Mouse (Mus musculus): ENCODE measurements around the gene Zfp605. TPM values are rescaled to one million over a fixed set of nuclear protein-coding genes. Genes with fewer than 3 reads are reported as not detected.
A peak's percentile ranks its signal among the peaks of the same experiment; 100 is the strongest.
"Not testable (repeated sequence)": the region's sequence is repeated elsewhere in the genome, so short reads cannot be mapped to it uniquely, and the experiment has no call there.

The Zfp605 gene
- 2.7 and 3.7 TPM in 2 replicates for polyA plus RNA-seq (2012; rRNA removed)

DNA sequence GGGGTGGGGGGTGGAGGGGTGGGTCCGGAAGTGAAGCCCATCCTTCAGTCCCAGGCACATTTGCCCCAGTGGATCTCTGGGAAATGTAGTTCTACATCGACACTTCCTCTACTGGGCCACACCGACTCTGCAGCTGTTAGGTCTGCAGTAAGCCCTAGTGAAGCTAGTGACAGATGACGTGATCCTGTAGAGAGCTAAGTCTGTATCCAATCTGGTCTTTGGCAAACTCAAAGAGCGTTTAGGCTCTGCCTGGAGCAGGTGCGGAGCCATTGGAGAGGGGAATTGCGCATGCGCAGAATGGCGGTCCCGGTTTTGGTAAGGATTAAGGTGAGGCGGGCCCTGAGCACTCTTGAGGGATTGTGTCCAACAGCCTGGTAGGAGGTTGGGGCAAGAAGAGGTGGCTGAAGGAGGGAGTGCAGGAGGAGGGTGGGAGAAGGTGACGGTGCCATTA is at the start of gene Zfp605:
Gene Zfp605 (plus strand): TSS at position 102 of the 451 bp plus-strand sequence.
- peak; percentile 85 for DNase-seq (ENCODE audit: low spot score)

DNA sequence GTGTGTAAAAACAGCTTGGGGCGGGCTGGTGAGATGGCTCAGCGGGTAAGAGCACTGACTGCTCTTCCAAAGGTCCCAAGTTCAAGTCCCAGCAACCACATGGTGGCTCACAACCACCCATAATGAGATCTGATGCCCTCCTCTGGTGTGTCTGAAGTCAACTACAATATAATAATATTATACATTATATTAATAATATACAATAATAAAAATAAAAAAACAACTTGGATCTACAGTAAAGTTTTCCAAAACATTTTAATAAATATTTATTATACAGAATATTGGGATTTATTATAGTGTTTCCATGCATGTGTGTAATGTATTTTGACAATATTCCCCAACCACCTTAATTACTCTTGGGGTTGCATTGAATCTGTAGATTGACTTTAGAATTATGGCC is 37.5 kb upstream of the Zfp605 start, which contains the start of gene Gm17655:
Gene Gm17655 (minus strand): TSS at position 101 of the 400 bp plus-strand sequence.
- not testable (repeated sequence) for DNase-seq (ENCODE audit: low spot score)

DNA sequence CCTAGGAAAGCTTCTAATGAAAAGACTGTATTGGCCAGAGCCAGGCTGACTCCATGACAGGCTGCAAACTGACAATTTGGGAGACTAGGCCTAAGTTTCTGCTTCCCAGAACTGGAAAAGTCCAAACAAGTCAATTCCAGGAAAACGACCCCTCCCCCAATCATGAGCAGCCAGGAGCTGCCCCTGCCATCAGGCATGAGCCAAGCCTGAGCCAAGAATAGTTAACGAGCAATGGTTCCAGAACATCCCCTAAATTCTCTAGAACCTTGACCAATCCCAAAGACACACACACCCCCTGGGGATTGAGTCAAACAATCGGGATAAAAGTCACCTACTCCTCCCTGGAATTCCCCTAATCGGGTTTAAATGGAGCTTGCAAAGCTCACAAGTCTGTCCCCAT is 26.9 kb upstream of the Zfp605 start:
- DNase-seq (ENCODE audit: low spot score): no peak

DNA sequence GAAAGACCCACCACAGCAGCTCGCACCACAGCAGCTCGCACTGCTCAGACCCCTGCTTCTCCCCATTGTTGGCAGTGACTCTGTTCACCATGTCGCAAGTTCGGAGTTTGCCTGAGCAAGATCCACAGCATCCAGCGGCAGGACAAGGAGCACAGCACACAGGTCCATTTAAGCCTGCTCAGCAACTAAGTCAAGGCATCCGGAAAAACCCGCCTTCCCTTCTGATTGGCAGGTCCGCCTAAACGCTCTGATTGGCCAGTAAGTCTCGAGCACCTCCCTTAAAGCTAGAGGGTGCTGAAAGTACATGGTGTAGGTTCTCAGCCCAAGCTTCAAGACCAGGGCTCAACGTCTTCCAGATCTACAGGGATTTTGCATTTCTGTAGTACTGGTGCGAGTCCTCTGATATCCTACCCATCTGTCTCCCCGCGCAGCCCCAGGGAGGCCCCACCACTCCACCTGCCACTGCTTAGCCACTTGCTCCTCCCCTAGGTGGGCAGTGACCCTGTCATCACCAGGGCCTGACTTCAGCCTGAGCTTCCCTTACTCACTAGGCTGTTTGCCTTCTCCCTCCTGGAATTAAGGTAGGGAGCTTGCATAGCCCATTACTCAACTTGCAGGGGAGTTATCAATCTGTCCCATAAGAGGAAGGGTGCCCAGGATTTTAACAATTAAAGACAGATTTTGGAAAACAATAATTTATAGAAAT is 23.6 kb upstream of the Zfp605 start:
- DNase-seq (ENCODE audit: low spot score): no peak

DNA sequence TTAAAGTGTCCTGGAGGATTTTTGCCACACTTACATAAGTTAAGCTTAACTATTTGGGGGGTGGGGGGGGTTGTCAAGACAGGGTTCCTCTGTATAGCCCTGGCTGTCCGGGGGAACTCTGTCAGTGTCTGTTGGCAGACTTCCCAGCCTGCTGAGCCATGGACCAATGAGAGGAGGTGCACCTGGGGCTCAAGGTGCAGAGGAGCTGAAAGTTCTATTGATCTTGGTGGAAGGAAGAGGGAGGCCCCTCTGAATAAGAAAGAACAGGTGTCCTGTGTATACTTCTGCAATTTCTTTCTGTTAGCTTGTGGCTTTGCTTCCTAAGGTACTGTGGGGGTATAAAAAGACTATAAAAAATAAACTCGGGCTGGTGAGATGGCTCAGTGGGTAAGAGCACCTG is 18.3 kb upstream of the Zfp605 start:
- DNase-seq (ENCODE audit: low spot score): no peak

DNA sequence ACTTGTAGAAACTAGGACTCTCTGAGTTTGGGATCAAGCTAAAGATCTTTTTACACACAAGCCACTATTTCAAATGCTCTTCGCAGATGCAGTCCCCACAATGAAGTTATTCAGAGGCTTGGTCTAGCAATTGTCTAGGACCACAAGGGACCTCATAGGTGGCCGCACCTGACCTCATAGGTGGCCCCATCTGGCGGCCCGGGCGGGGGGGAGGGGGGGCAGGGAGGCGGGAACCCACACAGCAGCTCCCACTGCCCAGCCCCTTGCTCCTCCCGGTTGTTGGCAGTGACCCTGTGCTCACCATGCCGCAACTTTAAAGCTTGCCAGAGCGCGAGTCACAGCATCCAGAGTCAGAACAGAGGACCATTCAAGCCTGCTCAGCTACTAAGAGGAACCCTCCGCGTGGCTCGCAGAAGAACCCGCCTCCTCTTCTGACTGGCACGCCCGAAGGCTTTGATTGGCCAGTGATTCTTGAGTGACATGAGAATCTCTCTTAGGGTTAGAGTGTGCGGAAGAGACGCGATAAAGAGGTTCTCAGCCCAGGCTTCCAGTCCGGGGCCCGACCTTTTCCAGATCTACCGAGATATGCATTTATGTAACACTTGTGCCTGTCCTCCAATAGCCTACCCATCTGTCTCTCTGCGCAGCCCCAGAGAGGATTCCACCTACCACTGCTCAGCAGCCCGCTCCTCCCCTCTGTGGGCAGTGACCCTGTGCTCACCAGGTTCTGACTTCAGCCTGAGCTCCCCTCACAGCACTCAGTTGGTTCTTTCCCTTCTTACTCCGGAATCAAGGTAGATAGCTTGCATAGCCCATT is 15.7 kb upstream of the Zfp605 start, which contains the start of gene Gm35315:
Gene Gm35315 (minus strand): TSS at position 391 of the 817 bp plus-strand sequence.
- peak; percentile 61 for DNase-seq (ENCODE audit: low spot score)

DNA sequence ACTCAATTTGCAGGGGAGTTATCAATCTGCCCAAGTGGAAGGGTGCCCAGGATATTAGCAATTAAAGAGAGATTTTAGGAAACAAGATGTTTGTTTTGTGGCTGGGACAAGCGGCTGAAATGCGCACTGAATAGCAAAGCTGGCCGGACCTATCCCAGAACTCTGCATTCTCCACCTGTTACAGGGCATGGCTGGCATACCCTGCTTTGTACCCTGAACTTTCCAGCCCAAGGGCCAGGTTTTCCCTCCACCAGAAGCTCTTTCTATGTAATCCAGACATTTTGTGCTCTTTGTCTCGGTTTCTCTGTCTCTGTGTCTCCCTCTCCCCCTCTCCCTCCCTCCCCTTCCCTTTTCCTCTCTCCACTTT is 15.1 kb upstream of the Zfp605 start:
- DNase-seq (ENCODE audit: low spot score): no peak

DNA sequence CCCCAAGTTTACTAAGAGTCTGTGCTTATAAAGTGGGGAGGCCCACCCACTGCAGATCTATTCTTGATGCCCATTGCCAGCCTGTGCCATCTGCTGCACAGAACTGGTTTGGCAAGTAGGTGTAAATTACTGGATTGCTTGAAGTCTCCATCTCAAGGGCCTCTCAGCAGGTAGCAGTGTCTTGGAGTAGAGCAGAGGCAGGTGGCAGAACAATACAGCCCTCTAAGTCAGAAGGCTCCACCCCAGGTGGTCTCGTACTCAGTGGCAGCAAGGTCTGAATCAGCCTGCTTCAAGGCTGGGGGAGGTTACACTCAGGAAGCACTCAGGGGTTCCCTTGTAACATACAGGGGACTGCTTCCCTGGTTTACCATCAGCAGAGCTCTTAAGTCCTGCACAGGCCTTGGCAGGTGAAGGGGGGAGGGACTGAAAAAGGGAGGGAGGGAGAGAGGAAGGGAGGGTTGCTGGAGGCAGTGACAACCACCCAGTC is 10.9 kb upstream of the Zfp605 start:
- no peak for DNase-seq (ENCODE audit: low spot score)

DNA sequence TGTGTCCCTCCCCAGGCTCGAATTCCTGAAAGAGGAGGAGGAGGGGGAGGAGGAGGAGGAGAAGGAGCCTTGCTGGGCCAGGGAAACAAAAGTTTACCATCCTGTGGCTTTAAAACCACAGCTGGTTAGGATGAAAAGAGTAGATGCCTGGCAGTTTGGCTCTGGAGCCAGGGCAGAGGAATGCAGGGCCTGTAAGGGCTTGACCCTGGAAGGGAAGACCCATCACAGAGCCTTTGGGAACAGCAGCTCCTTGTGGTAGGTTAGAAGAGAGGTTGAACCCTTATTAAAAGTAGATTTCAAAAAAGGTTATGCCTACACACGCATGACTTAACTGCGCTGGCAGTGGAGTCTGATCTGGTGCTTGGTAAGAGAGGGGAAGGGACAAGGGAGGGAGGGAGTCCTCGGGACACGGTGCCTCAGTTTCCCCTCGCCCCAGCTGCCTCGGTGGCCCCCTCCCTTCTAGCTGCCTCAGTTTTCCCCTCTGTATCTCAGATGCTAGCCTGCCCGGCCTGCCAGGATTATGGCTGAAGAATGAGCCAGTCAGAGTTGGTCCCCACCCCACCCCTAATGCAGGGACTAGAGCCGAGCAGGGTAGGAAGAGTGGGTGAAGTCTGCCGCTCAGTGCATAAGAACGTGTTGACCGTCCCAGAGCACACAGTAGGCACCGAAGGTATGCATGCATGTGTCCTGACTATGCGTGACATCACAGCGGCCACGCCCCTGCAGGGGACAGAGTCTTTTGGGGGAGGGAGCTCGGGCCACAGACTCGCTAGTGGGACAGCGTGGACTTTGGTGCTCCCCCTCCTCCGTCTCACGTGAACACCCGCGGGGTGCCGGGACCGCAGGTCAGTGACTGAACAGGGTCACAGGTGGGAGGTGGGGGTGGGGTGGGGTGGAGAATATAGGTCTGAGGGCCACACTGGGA is 10.0 kb upstream of the Zfp605 start, which contains the start of gene Plcxd1:
Gene Plcxd1 (plus strand): TSS at position 314 of the 925 bp plus-strand sequence.
- peak; percentile 21 for DNase-seq (ENCODE audit: low spot score)

DNA sequence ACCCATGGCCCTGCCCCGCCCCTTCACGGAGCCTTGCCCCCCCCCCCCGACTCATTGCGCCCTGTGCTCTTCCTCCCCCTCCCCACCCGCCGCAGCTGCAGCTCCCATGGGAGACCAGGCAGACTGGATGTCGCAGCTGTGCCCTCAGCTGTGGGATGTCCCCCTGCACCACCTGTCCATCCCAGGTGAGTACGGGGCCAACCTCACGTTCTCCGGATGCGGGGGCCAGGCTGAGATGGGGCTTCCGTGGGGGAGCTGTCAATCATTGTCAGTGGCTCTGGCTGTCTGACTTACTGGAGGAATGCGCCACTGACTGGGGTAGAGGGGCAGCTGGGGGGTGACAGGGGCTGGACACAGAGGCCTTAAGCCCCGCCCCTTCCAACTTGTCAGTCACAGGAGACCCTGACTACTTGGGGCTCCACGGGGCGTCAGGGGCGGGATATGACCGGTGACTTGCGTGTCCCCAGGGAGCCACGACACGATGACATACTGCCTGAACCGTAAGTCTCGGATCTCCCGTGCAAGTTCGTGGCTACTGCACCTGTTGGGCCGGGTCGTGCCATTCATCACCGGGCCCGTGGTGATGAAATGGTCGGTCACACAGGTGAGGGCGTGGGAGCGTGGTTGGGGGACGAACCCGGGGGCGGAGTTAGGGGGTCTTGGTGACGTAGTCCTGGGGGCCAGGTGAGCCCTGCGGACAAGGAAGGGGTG is 8.8 kb upstream of the Zfp605 start:
- peak; percentile 25 for DNase-seq (ENCODE audit: low spot score)

DNA sequence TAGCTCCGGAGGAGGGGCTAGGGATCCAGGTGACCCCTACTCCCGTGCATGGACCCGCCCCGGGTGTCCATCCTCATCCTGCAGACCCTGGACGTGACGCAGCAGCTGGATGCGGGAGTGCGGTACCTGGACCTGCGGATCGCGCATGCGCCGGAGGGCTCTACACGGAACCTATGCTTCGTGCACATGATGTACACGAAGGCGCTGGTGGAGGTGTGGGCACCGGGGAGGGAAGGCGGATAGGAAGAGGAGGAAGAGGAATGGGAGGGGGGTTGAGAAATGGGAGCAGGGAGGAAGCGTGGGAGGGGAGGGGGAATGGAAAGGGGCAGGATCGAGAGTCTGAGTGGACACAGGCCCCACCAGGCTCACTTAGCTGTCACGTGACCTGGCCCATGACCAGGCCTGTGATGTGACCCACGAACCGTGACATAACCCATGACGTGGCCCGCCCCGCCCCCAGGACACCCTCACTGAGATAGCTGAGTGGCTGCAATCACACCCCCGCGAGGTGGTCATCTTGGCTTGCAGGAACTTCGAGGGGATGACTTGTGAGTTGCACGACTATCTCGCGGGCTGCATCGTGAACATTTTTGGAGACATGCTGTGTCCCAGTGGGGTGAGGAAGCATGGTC is 8.1 kb upstream of the Zfp605 start:
- peak; percentile 34 for DNase-seq (ENCODE audit: low spot score)

DNA sequence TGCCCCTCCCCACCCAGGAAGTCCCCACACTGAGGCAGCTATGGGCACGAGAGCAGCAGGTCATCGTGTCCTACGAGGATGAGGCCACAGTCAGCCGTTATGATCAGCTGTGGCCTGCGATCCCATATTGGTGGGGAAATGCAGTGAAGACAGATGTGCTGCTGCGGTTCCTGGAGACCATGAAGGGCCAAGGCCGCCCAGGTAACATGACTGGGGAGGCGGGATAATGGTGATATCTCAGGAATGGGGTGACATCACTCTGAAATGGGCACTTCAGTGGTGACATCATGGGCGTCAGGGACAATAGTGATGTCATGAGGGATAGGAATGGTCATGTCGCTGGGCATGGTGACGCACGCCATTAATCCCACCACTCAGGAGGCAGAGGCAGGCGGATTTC is 7.5 kb upstream of the Zfp605 start:
- DNase-seq (ENCODE audit: low spot score): no peak

DNA sequence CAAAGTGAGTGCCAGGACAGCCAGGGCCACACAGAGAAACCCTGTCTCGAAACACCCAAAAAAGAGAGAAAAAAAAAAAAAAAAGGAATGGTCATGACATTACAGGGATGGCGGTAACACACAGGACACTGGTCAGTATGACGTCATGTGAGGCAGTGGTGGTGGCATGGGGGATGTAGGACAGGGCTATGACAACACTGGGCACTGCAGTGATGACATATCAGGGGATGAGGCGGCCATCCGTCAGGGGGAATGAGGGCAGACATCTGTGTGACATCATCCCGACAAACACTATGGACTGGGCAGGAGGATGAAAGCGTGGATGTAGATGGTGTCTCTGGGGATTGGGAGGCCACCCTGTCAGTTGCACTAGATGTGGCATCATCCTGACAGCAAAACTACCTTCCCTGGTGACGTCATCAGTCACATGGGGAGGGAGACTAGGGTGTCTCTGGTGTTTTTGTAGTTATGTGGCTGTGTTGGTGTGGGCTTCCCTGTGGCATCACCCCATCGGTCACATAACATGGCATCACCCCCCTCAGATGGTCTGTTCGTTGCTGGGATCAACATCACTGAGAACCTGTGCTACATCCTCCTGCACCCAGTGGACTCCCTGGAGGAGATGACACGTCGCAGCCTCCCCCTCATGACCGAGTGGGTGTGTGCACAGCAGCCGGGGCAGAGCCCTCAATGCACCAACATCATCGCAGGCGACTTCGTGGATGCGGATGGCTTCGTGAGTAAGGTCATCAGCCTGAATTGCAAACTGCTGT is 6.9 kb upstream of the Zfp605 start:
- DNase-seq (ENCODE audit: low spot score): peak; percentile 21

DNA sequence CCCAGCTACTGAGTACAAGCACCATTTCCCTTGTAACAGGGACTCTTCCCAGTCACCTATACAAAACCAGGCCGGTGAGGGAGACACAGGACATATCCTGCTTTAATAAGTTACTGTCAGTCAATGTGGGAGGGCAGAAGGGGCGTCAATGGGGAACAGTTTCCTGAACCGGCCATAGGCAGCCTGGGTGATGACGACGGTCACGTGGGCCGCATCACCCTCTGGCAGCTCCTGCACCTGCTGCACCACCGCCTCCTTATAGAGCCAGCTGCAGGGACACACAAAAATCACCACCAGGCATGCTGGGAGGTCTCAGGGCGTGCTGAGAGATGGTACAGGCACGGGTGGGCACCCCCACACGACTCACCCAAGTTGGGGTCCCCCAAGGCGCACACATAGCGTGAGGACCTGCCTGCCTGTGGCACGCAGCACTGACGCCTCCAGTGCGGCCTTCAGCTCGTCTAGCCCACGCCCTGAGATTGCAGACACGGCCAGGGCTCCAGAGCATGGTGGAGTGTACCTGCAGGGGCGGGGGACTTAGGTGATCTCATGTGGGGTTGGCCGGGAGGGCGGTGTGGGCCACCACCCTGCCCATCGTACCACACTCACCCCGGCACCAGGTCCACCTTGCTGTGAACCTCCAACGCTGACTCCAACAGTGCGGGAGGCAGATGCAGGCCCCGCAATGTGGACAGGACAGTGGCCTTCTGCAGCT is 5.8 kb upstream of the Zfp605 start:
- no peak for DNase-seq (ENCODE audit: low spot score)

DNA sequence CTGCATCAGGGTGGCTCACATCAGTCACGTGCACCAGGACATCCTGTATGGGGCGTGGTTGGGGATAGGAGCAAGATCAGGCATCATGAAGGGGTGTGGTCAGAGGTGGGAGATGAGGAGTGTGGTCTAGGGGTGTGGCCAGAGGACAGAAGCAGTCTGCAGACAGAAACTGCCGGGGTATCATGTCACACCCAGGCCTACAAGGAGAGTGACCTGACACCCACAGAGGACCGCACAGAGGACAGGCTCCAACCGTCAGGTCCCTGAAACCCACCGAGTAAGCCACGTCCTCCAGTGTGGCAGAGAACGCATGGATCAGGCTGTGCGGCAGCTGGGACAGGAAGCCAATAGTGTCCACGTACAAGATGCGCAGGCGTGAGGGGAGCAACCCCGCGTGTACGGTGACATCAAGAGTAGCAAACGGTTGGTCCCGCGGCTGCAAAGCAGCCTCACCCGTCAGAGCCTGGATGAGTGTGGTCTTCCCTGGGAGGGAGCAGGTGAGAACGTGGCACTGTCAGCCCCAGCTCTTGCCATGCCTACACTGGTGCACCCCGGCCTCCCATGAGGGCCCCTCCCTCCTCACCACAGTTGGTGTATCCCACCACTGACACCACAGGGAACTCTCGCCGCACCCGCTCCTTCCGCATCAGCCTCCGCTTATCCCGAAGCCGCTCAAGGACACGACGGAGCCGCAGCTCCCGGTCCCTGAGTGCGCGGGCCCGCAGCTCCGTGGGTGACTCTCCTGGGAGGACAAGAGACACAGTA is 5.1 kb upstream of the Zfp605 start:
- no peak for DNase-seq (ENCODE audit: low spot score)

DNA sequence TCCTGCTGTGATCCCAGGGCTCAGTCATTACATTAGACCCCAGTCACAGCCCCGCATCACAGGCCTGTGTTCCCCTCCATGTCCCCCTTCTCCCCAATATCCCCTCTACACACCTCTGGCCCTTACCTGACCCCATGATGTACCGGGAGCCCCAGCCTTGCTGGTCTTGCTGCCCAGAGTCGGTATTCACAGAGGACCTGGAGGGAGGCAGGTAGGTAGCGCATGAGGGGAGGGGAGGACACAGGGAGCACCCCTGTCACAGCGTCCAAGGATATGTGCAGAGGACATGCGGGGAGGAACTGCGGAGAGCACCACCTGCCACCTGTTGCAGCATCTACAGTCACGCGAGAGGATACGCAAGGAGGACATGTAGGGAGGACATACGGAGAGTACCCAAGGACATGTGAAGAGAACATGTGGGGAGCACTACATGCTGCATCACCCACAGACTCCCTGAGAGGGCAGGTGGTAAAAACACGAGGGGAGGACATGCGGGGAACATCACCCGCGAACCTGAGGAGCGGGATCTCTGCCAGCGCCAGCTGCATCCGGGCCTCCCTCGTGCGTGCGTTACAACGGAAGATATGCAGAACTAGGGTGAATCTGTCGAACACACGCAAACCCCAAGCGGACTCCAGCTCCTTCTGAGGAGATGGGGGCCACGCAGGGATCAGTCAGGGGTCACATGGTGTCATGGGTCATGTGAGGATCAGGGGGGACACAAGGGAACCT is 3.6 kb upstream of the Zfp605 start:
- DNase-seq (ENCODE audit: low spot score): no peak

DNA sequence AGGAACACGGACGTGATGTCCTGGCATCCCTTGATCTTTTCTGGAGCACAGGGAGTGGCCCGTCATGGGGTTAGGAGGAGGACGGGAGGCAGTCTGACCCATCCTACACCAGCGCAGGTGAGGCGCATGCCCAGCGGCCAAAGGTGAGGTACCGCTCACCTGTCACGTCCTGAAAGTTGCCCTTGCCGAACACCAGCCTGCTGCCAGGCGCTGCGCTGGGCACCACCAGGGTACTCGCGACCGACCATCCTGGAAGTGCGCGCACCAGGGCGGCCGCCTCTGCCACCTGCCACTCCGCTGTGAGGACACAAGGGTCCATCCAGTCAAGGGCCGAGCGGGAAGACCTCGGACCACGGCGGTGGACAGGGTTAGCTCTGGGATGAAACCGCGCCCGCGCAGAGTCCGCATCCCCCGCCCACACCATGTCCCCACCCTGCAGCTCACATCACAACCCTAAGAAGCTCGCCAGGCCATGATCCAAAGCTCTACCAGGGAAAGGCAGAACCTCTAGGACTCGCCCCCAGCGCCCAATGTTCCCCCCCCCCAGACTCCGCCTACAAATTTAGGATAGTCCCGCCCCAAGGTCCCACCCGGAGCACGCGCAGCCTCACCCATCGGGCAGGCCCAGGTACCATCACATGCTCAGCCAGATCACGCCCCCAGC is 2.9 kb upstream of the Zfp605 start:
- peak; percentile 44 for DNase-seq (ENCODE audit: low spot score)
